Mouse (Mus musculus): Measurements from ENCODE around the gene Npnt. TPM values are rescaled to one million over a fixed set of nuclear protein-coding genes. Genes with fewer than 3 reads are reported as not detected.

Gene Npnt
- polyA plus RNA-seq, 1 experiment = 0.87 TPM

DNA sequence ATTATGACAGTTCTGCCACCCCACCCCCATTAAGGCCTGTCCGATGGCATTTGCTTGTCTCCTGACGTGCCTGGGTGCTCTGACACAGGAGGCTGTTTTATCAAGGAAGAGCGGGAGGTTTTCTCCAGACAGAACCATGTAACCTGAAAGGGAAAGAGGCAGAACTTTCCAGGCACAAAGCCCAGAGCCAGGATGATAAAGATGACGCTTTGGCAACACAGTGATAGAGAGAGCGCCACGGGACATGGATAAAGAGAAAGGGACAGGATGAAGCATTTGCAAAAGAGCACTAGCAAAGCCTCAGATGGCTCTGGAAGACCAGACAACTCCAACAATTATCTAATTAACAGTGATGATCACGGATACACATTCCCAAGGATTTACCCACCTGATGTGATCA, 56.0 kb downstream of the Npnt start:
- Histone ChIP-seq H3K27ac (ENCODE audit: control insufficient read depth, insufficient read depth, low read depth, low read length, poor library complexity) (no peak overlapping the region), H3K4me1 (ENCODE audit: control insufficient read depth, insufficient read depth, low read length) (no peaks in the 10 kb centered on the region), H3K4me3 (replicated peaks; ENCODE audit: control insufficient read depth, low read depth, low read length) (no peak overlapping the region)
- WGBS = 83% methylated on average over 7 of the region's 7 CpGs
- TF ChIP-seq CTCF (IDR thresholded peaks at IDR 0.05; ENCODE audit: control insufficient read depth, insufficient read depth, low read length) (no peak), POLR2A (IDR thresholded peaks at IDR 0.05; ENCODE audit: borderline replicate concordance, control insufficient read depth, low read depth, low read length) (no peak)

DNA sequence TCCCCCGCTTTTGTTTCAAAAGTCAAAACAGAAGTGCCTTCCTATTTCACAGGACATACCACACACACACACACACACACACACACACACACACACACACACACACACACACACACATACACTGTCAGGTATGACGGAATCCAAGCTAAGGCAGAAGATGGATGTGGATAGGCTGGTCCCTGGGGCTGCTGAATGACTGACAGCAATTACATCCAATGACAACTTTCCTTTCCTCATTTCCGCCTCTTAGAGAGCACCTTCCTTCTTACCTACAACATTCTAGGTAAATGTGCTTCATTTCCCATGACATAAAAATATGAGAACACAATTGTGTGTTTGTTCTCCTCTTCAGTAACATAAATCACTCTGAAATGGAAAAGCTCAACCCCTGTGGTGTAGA, 56.4 kb downstream of the Npnt start:
- no peak overlapping the region for H3K27ac ChIP-seq (ENCODE audit: control insufficient read depth, insufficient read depth, low read depth, low read length, poor library complexity)
- 81% methylated on average over 3 of the region's 3 CpGs for WGBS
- no peaks in the 10 kb centered on the region for H3K4me1 ChIP-seq (ENCODE audit: control insufficient read depth, insufficient read depth, low read length)
- H3K4me3 ChIP-seq (replicated peaks; ENCODE audit: control insufficient read depth, low read depth, low read length) = no peak overlapping the region
- TF ChIP-seq CTCF (IDR thresholded peaks at IDR 0.05; ENCODE audit: control insufficient read depth, insufficient read depth, low read length) = no peak
- no peak for TF ChIP-seq POLR2A (IDR thresholded peaks at IDR 0.05; ENCODE audit: borderline replicate concordance, control insufficient read depth, low read depth, low read length)

DNA sequence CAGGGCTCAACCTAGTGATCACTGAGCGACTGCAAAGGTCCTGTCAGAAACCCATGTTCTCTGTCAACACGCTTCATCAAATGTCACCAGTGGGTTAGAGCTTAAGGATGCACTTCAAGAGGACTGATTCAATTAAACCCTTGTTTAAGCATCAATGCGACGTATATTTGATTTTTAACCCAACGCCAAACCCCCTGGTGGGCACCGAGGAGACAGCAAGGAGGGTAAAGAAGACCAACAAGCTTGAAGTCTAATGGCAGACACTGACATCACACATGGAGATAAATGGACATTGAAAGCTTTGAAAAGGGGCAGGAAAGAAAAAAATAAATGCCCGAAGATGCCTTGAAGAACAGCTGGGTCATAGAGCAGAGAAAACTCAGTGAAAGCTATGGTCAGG, 57.0 kb downstream of the Npnt start:
- 82% methylated on average over 7 of the region's 7 CpGs for WGBS
- Histone ChIP-seq H3K4me3 (replicated peaks; ENCODE audit: control insufficient read depth, low read depth, low read length) (no peak overlapping the region), H3K4me1 (ENCODE audit: control insufficient read depth, insufficient read depth, low read length) (no peaks in the 10 kb centered on the region), H3K27ac (ENCODE audit: control insufficient read depth, insufficient read depth, low read depth, low read length, poor library complexity) (no peak overlapping the region)
- no peak for TF ChIP-seq POLR2A (IDR thresholded peaks at IDR 0.05; ENCODE audit: borderline replicate concordance, control insufficient read depth, low read depth, low read length)
- TF ChIP-seq CTCF (IDR thresholded peaks at IDR 0.05; ENCODE audit: control insufficient read depth, insufficient read depth, low read length) = no peak

DNA sequence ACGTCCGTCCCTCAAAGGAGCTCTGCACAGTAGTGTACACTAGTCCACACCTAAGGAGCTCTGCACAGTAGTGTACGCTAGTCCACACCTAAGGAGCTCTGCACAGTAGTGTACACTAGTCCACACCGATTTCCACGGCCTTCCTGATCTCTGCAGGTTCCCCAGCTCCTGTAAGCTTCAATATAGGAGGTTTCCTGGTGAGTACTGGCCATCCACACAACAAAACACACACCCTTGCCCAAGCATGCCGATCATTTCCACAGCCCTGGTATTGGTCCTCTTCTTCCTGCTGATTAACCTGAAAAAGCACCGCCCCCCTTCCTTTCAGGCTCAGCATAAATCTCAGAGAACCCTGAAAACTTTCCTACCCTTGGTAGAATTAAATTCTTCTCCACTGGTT, 57.6 kb downstream of the Npnt start:
- WGBS = 87% methylated on average over 7 of the region's 7 CpGs
- TF ChIP-seq POLR2A (IDR thresholded peaks at IDR 0.05; ENCODE audit: borderline replicate concordance, control insufficient read depth, low read depth, low read length) = no peak

DNA sequence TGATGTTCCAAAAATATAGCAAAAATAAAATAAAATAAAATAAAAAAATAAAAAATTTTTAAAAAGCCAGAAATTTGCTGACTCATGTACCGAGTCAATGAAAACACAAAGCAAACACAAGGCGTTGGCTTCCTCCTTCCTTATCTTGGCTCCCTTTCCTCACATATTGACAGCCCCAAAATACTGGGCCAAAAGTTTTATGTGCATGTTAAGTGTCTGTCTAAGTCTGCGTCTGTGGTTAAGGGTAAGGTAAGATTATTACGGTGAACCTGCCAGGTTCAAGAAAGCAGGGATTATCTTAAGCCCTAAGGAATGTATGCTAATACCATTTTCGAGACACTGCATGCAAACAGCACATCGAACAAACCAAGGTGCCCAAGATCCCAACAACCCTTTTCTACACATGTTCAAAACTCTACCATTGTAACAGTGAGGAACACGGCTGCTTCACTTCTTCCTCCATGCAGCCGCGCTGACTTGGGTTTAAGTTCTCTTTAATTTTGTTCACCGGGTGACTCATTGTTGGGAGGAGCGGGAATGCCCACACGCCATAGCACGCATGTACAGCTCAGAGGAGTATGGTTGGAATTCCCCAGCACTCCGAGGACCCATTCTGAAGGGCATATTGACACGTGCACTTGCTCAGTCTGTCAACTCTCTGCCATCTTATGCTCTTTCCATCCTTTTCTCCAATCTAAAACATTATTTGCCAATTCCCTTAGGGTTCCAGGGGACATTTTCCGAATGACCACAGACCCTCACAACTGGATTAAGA, 62.8 kb downstream of the Npnt start:
- WGBS = 56% methylated on average over 16 of the region's 16 CpGs
- TF ChIP-seq CTCF (IDR thresholded peaks at IDR 0.05; ENCODE audit: control insufficient read depth, insufficient read depth, low read length) (no peak), POLR2A (IDR thresholded peaks at IDR 0.05; ENCODE audit: borderline replicate concordance, control insufficient read depth, low read depth, low read length) (no peak)
- Histone ChIP-seq H3K27ac (ENCODE audit: control insufficient read depth, insufficient read depth, low read depth, low read length, poor library complexity) (no peak overlapping the region), H3K4me3 (replicated peaks; ENCODE audit: control insufficient read depth, low read depth, low read length) (no peak overlapping the region), H3K4me1 (ENCODE audit: control insufficient read depth, insufficient read depth, low read length) (no peaks in the 10 kb centered on the region)

More for the DNA sequence above, 57.6 kb downstream of the Npnt start:
- no peak overlapping the region for H3K27ac ChIP-seq (ENCODE audit: control insufficient read depth, insufficient read depth, low read depth, low read length, poor library complexity)
- H3K4me3 ChIP-seq (replicated peaks; ENCODE audit: control insufficient read depth, low read depth, low read length) = no peak overlapping the region
- no peaks in the 10 kb centered on the region for H3K4me1 ChIP-seq (ENCODE audit: control insufficient read depth, insufficient read depth, low read length)

GRCm38 (mm10) chr3:132886419-132887050, 63.6 kb downstream of the Npnt start:
- H3K27ac ChIP-seq (ENCODE audit: control insufficient read depth, insufficient read depth, low read depth, low read length, poor library complexity) = no peak overlapping the region
- TF ChIP-seq POLR2A (IDR thresholded peaks at IDR 0.05; ENCODE audit: borderline replicate concordance, control insufficient read depth, low read depth, low read length) = no peak
- no peaks in the 10 kb centered on the region for H3K4me1 ChIP-seq (ENCODE audit: control insufficient read depth, insufficient read depth, low read length)
- WGBS = 9% methylated on average over 6 of the region's 6 CpGs
- no peak overlapping the region for H3K4me3 ChIP-seq (replicated peaks; ENCODE audit: control insufficient read depth, low read depth, low read length)

DNA sequence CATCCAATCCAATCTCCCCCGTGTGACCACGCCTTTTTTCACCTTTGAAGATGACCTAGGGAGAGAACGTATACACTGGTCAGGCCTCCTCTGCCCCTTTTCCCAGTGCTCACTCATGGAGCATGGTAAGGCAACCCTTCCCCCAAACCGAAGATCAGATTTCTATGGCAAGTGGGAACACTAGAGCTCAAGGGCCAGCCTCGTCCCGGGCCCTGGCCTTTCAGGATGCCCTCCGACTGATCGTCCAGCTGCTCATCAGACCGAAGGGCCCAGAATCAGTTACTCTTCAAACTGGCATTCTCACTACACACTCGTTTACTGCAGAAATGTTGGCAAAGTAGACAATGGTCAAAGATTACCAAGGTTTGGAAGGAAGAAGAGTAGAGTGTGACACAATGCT, 65.6 kb downstream of the Npnt start:
- 82% methylated on average over 10 of the region's 10 CpGs for WGBS
- no peak overlapping the region for H3K27ac ChIP-seq (ENCODE audit: control insufficient read depth, insufficient read depth, low read depth, low read length, poor library complexity)
- TF ChIP-seq CTCF (IDR thresholded peaks at IDR 0.05; ENCODE audit: control insufficient read depth, insufficient read depth, low read length) (no peak), POLR2A (IDR thresholded peaks at IDR 0.05; ENCODE audit: borderline replicate concordance, control insufficient read depth, low read depth, low read length) (no peak)
- H3K4me3 ChIP-seq (replicated peaks; ENCODE audit: control insufficient read depth, low read depth, low read length) = no peak overlapping the region
- H3K4me1 ChIP-seq (ENCODE audit: control insufficient read depth, insufficient read depth, low read length) = no peaks in the 10 kb centered on the region

- TF ChIP-seq CTCF (IDR thresholded peaks at IDR 0.05; ENCODE audit: control insufficient read depth, insufficient read depth, low read length) = no peak
- TF ChIP-seq POLR2A (IDR thresholded peaks at IDR 0.05; ENCODE audit: borderline replicate concordance, control insufficient read depth, low read depth, low read length) = no peak
- H3K27ac ChIP-seq (ENCODE audit: control insufficient read depth, insufficient read depth, low read depth, low read length, poor library complexity) = no peak overlapping the region
- no peak overlapping the region for H3K4me3 ChIP-seq (replicated peaks; ENCODE audit: control insufficient read depth, low read depth, low read length)
- H3K4me1 ChIP-seq (ENCODE audit: control insufficient read depth, insufficient read depth, low read length) = no peaks in the 10 kb centered on the region
- WGBS = 83% methylated on average over 9 of the region's 9 CpGs
Measured at GRCm38 (mm10) chr3:132883256-132883655, 66.8 kb downstream of the Npnt start.

Measured in bone marrow, adult 2 months (tissue).